Mouse (Mus musculus) hematopoietic stem cell, adult 5-6 weeks (primary cell): ENCODE measurements at regions not wholly inside any gene's neighbourhood (a gene's known extent, or its start where the extent isn't known, plus 50 kb on each side); places are given as distances from the start of the nearest gene placed in this dataset.

ENCODE experiments used
- ATAC-seq, 2 experiments: fragments of 125-278 bp in 1 of 2; replicated peaks in 1 of 2; 2 replicates each; pipeline ENCODE4 v1.8.0; 2016 to 2017; ENCODE audit warnings: inconsistent platforms in 2 of 2, mild to moderate bottlenecking in 2 of 2, moderate number of reproducible peaks in 2 of 2, low read depth in 1 of 2, moderate TSS enrichment in 1 of 2; ENCODE audit not compliant: low FRiP score in 2 of 2, poor library complexity in 2 of 2, severe bottlenecking in 2 of 2, insufficient read depth in 1 of 2, low TSS enrichment in 1 of 2

GRCm38 (mm10) chr17:40455920-40456319, 63.9 kb upstream of the Esp8 start:
- ATAC-seq: no peak

DNA sequence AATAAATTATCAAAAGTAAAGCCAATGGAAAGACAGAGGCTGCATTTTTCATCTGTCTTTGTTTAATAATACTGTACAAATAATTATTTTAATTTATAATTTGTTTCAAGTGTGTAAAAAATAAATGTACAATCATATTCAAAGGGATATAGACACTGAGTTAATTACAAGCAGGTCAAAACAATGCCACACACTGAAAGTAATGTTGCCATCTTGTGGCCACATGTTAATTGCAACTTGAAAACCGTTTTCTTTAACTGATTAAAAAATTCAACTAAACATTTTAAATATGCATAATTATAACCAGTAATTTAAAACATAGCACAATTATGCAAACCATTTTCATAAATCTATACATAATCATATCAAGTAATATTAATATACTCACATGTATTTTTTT, 89.4 kb upstream of the Esp8 start:
- no peak for ATAC-seq

GRCm38 (mm10) chr17:40418651-40419050, 99.6 kb upstream of the Crisp1 start:
- no peak for ATAC-seq

DNA sequence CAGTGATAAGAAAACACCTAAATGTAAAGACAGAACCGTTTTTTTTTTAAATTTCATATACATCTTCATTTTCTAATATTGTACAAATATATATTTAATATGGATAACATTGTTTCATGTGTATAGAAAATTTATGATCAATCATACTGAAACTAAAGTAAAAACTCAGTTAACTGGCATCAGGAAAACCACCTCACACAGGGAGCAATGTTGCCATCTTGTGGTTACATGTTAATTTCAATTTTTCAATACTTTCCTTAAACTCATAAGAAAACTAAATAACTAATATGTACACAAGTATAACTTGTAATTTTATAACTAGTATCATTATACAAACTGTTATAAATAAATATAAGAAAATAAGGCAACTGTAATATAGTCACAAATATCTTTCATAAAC, 65.6 kb upstream of the Crisp1 start:
- ATAC-seq: no peak

- ATAC-seq: peak in 1 of 2 experiments; percentile 53; a peak in 2 of 4 replicates
These were observed 53.7 kb upstream of the Crisp1 start for GRCm38 (mm10) chr17:40372747-40373146.
